Mouse (Mus musculus) G1E (cell line): ENCODE results near the gene Wdr72. TPM values are rescaled to one million over a fixed set of nuclear protein-coding genes. Genes with fewer than 3 reads are reported as not detected.

Source experiments
- ATAC-seq: 2 replicates; pipeline ENCODE4 v1.8.0; 2016; ENCODE audit warnings: mild to moderate bottlenecking; ENCODE audit not compliant: insufficient number of reproducible peaks, poor library complexity, low FRiP score, severe bottlenecking; ENCODE audit errors: extremely low read depth
- DNase-seq: peaks from one replicate; pipeline ENCODE4 v3.0.0; 2012; ENCODE audit warnings: low spot score
- H3K27me3 ChIP-seq: 2 replicates; pipeline ENCODE4 v1.6.1; 2012; ENCODE audit warnings: mild to moderate bottlenecking, low read length, inconsistent platforms; ENCODE audit not compliant: insufficient read depth
- H3K36me3 ChIP-seq: replicated peaks from 2 replicates; pipeline ENCODE3; 2012; ENCODE audit warnings: mild to moderate bottlenecking, inconsistent platforms
- H3K4me1 ChIP-seq: 2 replicates; pipeline ENCODE4 v1.6.1; 2012; ENCODE audit warnings: low read depth, low read length, inconsistent platforms, mixed read lengths; ENCODE audit not compliant: insufficient read depth
- H3K4me3 ChIP-seq: 2 replicates; pipeline ENCODE4 v1.5.1; 2012; ENCODE audit warnings: low read depth, mild to moderate bottlenecking, inconsistent platforms, low read length, moderate library complexity, mixed read lengths
- H3K9me3 ChIP-seq: replicated peaks from 2 replicates; pipeline ENCODE4 v1.6.1; 2012; ENCODE audit warnings: inconsistent platforms
- CTCF ChIP-seq: IDR thresholded peaks from 2 replicates; pipeline ENCODE4 v1.5.1; 2012; ENCODE audit warnings: low read depth, low read length, inconsistent platforms, mixed read lengths
- GATA1 ChIP-seq: IDR thresholded peaks from 2 replicates; pipeline ENCODE4 v1.6.1; 2012; ENCODE audit warnings: borderline replicate concordance, low read length, inconsistent platforms, mixed read lengths
- GATA2 ChIP-seq: IDR thresholded peaks from 2 replicates; pipeline ENCODE4 v1.6.1; 2012; ENCODE audit warnings: low read depth, low read length, inconsistent platforms, borderline replicate concordance
- POLR2AphosphoS5 ChIP-seq: IDR thresholded peaks from 2 replicates; pipeline ENCODE4 v1.6.1; 2012; ENCODE audit warnings: low read depth, low read length, inconsistent platforms; ENCODE audit not compliant: insufficient replicate concordance
- TAL1 ChIP-seq: conservative IDR thresholded peaks from 2 replicates; pipeline ENCODE4 v1.6.1; 2012; ENCODE audit warnings: low read depth, low read length, inconsistent platforms, mixed read lengths
- polyA plus RNA-seq: library from polyadenylated mRNA; stranded (reverse); fragments of >175 nt; gene quantifications from 2 replicates; pipeline ENCODE4 v1.2.3, GENCODE M21; 2012
- total RNA-seq, 2 experiments: library from RNA; stranded (forward) in 1 of 2; stranded (reverse) in 1 of 2; fragments of 200-1000 nt in 1 of 2; fragments of >200 nt in 1 of 2; fragmentation: Nextera tagmentation in 1 of 2; gene quantifications; 2 replicates each; pipeline ENCODE4 v1.2.3; 2014 to 2017

Gene Wdr72
- total and polyA plus RNA-seq, 3 experiments: under 0.01 TPM; not detected in 2

DNA sequence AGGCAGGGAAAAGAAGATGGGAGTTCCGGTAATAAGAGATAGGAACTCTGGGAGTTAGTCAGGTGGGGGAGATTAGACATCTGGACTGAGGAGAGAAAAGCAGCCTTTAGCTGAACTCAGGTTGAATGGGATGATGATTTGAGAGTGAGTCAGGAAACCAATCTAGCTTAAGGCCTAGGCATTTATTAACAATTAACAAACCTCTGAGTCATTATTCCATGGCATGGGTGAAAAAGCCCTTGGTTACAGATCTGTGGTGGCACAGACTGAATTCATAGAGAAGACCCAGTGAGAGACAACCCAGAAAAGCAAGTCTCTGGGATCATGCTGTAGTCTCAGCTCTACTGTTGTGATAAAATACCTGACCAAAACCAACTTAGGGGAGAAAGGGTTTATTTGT is 7.5 kb upstream of the Wdr72 start:
- ATAC-seq (no peak), DNase-seq (no peak)
- Histone ChIP-seq H3K9me3 (no peaks in the 10 kb centered on the region), H3K36me3 (no peaks in the 10 kb centered on the region), H3K4me3 (no peak overlapping the region), H3K27me3 (no peaks in the 10 kb centered on the region), H3K4me1 (no peaks in the 10 kb centered on the region)
- TF ChIP-seq POLR2AphosphoS5 (no peak), GATA2 (no peak), CTCF (no peak), GATA1 (no peak), TAL1 (no peak)

GRCm38 (mm10) chr9:74110461-74110816 is 283 bp downstream of the Wdr72 start:
- no peaks in the 10 kb centered on the region for H3K36me3 ChIP-seq
- TF ChIP-seq CTCF (no peak), TAL1 (no peak), GATA2 (no peak), POLR2AphosphoS5 (no peak), GATA1 (no peak)
- no peak for DNase-seq
- peaks cover 25% of the 10 kb centered on the region for H3K9me3 ChIP-seq
- no peak for ATAC-seq
- no peaks in the 10 kb centered on the region for H3K27me3 ChIP-seq
- no peak overlapping the region for H3K4me3 ChIP-seq
- H3K4me1 ChIP-seq: no peaks in the 10 kb centered on the region

DNA sequence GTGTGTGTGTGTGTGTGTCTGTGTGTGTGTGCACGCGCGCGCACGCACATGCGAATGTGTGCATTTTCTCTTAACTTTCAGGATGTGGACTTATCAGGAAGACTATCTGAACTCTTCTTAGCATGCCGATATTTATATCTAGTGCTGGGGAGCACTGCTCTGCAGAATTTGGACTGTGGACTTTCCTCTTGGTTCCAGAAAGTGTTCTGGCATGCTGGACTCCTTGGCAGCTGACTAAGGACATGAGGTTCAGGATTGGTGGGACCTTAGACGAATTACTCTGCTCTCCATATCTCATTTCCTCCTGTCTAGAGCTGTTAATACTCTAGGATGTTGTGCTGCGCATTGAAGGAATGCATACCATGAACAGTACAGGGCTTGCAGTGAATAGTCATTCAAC is 2.4 kb downstream of the Wdr72 start:
- no peak for ATAC-seq
- Histone ChIP-seq H3K36me3 (no peaks in the 10 kb centered on the region), H3K4me3 (no peak overlapping the region), H3K27me3 (no peaks in the 10 kb centered on the region), H3K4me1 (no peaks in the 10 kb centered on the region), H3K9me3 (peaks cover 29% of the 10 kb centered on the region)
- DNase-seq: no peak
- TF ChIP-seq GATA1: no peak
- TF ChIP-seq POLR2AphosphoS5: no peak
- no peak for TF ChIP-seq GATA2
- no peak for TF ChIP-seq CTCF
- TF ChIP-seq TAL1: no peak

DNA sequence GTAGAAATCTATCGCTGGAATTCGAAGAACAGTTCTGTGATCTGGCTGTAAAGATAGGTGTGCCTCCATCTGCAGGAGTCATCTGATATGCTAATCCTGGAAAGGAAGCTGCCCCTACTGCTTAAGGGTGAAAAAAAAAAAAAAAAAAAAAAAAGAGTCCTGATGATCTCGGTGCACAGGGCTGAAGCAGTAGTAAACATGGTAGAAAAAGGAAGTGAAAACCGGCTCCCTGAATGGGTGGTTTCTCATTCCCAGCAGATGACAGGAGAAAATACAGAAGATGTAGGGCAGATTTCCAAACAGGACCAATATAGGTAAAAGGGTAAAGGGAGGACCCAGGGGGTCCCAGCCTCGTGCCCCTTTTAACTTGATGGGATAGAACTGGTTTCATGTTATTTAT is 16.1 kb downstream of the Wdr72 start:
- H3K4me3 ChIP-seq: no peak overlapping the region
- no peaks in the 10 kb centered on the region for H3K27me3 ChIP-seq
- no peak for DNase-seq
- TF ChIP-seq POLR2AphosphoS5 (no peak), GATA2 (no peak), GATA1 (no peak), TAL1 (no peak), CTCF (no peak)
- no peaks in the 10 kb centered on the region for H3K4me1 ChIP-seq
- no peaks in the 10 kb centered on the region; the same call in 1 of the 2 replicates for H3K9me3 ChIP-seq
- no peaks in the 10 kb centered on the region for H3K36me3 ChIP-seq
- no peak for ATAC-seq

- TF ChIP-seq GATA1: no peak
- Histone ChIP-seq H3K4me1 (no peaks in the 10 kb centered on the region), H3K27me3 (no peaks in the 10 kb centered on the region), H3K9me3 (peaks cover 3% of the 10 kb centered on the region; the same call in 1 of the 2 replicates), H3K4me3 (no peak overlapping the region), H3K36me3 (no peaks in the 10 kb centered on the region)
- no peak for DNase-seq
- ATAC-seq: no peak
These were observed 23.9 kb downstream of the Wdr72 start for GRCm38 (mm10) chr9:74134010-74134409.

DNA sequence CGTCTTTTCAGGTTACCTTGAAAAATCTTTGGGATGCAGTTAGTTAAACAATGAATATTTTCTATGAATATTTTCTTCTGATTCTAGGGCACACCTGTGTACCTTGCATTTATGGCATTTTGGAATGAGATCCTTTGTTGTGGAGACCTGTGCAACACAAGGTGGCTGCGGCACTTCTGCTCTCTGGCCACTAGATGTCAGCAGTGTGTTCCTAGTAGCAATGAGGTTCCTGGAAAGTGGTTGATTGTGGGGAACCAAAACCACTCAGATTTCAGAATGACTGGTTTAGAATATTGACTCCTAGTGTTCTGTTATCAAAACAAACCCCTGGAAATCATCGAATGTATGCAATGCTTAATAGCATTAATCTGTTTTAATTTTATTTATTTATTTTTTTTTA is 31.7 kb downstream of the Wdr72 start:
- no peaks in the 10 kb centered on the region for H3K27me3 ChIP-seq
- H3K9me3 ChIP-seq: peaks cover 7% of the 10 kb centered on the region; the same call in 1 of the 2 replicates
- 0 out of 2 replicates have a peak, but pooled peaks have one; percentile 15 for ATAC-seq
- TF ChIP-seq CTCF (peak; percentile 87), POLR2AphosphoS5 (no peak)
- peak; percentile 1 for DNase-seq
- H3K4me3 ChIP-seq: no peak overlapping the region
- H3K36me3 ChIP-seq: no peaks in the 10 kb centered on the region
- no peaks in the 10 kb centered on the region for H3K4me1 ChIP-seq

DNA sequence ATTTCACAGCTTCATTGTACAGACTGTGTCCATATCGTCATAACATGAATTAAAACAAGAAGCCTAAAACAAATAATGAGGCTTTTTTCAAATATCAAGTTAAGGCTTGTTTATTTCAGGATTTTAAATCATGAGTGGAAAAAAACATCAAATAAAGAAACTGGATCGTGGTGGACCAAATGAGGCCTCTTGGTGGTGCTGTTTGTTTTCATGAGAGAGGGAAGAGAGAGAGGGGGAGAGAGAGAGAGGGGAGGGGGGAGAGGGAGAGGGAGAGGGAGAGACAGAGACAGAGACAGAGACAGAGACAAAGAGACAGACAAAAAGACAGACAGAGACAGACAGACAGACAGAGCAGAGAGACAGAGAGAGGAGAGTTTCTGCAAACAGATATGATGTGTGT is 32.5 kb downstream of the Wdr72 start:
- H3K9me3 ChIP-seq: peaks cover 7% of the 10 kb centered on the region; the same call in 1 of the 2 replicates
- ATAC-seq: no peak
- no peak overlapping the region for H3K4me3 ChIP-seq
- H3K27me3 ChIP-seq: no peaks in the 10 kb centered on the region
- DNase-seq: no peak
- H3K36me3 ChIP-seq: no peaks in the 10 kb centered on the region
- H3K4me1 ChIP-seq: no peaks in the 10 kb centered on the region
- TF ChIP-seq CTCF: no peak
- no peak for TF ChIP-seq TAL1
- no peak for TF ChIP-seq POLR2AphosphoS5
- no peak for TF ChIP-seq GATA1
- no peak for TF ChIP-seq GATA2
